Mouse (Mus musculus) ES-E14 (cell line): Measurements from ENCODE around the gene Otx1.

ENCODE experiments used
- HCFC1 ChIP-seq: IDR thresholded peaks from 2 replicates; pipeline ENCODE4 v1.6.1; 2012; ENCODE audit warnings: low read length, inconsistent platforms, borderline replicate concordance; ENCODE audit not compliant: insufficient read depth
- ZNF384 ChIP-seq: IDR thresholded peaks from 2 replicates; pipeline ENCODE4 v1.6.1; 2012; ENCODE audit warnings: low read depth, low read length, inconsistent platforms

GRCm38 (mm10) chr11:21950094-21950493, 52.6 kb downstream of the Otx1 start:
- TF ChIP-seq ZNF384 (no peak), HCFC1 (no peak)
